Mouse (Mus musculus) lung, postnatal 0 days (tissue): ENCODE data around the gene Trpv2.

Experiments used
- CTCF ChIP-seq: IDR thresholded peaks from 2 replicates; pipeline ENCODE4 v1.5.1; 2016; ENCODE audit warnings: antibody characterized with exemption, mild to moderate bottlenecking
- EP300 ChIP-seq: IDR thresholded peaks from 2 replicates; pipeline ENCODE4 v1.6.1; 2016; ENCODE audit warnings: antibody characterized with exemption, mild to moderate bottlenecking, control low read depth

GRCm38 (mm10) chr11:62540167-62540566 lies 34.1 kb upstream of the Trpv2 start:
- TF ChIP-seq CTCF (no peak), EP300 (no peak)
